Mouse (Mus musculus) stomach, postnatal 0 days (tissue): ENCODE measurements at regions not wholly inside any gene's neighbourhood (a gene's known extent, or its start where the extent isn't known, plus 50 kb on each side); places are given as distances from the start of the nearest gene placed in this dataset.
"Not testable (repeated sequence)": the region's sequence is repeated elsewhere in the genome, so short reads cannot be mapped to it uniquely, and the experiment has no call there.

Experiments
- ATAC-seq: fragments of 200-750 bp; cut with Nextera tagmentation; 2 replicates; pipeline ENCODE4 v1.8.0; 2017; ENCODE audit not compliant: low FRiP score, low TSS enrichment
- DNase-seq: peaks from one replicate; pipeline ENCODE4 v3.0.0-alpha.2; 2016; ENCODE audit warnings: low spot score
- H3K27ac ChIP-seq: fragments of 300-500 bp; sonication (generic); replicated peaks from 2 replicates; pipeline ENCODE4 v1.5.1; 2014; ENCODE audit warnings: mild to moderate bottlenecking, control low read depth
- H3K27me3 ChIP-seq: fragments of 300-500 bp; sonication (generic); 2 replicates; pipeline ENCODE4 v1.6.1; 2014; ENCODE audit warnings: low read length; ENCODE audit not compliant: control insufficient read depth, insufficient read depth
- H3K36me3 ChIP-seq: fragments of 300-500 bp; sonication (generic); 2 replicates; pipeline ENCODE4 v1.6.1; 2014; ENCODE audit warnings: low read length, mixed read lengths; ENCODE audit not compliant: control insufficient read depth, insufficient read depth
- H3K4me1 ChIP-seq: fragments of 300-500 bp; sonication (generic); replicated peaks from 2 replicates; pipeline ENCODE4 v1.6.1; 2014; ENCODE audit warnings: antibody characterized with exemption; ENCODE audit not compliant: control insufficient read depth, insufficient read depth
- H3K4me2 ChIP-seq: fragments of 300-500 bp; sonication (generic); replicated peaks from 2 replicates; pipeline ENCODE4 v1.6.1; 2014; ENCODE audit warnings: low read depth, mild to moderate bottlenecking, control low read depth, moderate library complexity
- H3K4me3 ChIP-seq: fragments of 300-500 bp; sonication (generic); 2 replicates; pipeline ENCODE4 v1.5.1; 2014; ENCODE audit warnings: low read depth, low read length, control low read depth
- H3K9ac ChIP-seq: fragments of 300-500 bp; sonication (generic); 2 replicates; pipeline ENCODE4 v1.6.1; 2014; ENCODE audit warnings: mild to moderate bottlenecking, low read length, control low read depth, mixed read lengths
- H3K9me3 ChIP-seq: fragments of 300-500 bp; sonication (generic); 2 replicates; pipeline ENCODE4 v1.6.1; 2016; ENCODE audit warnings: low read length; ENCODE audit not compliant: control insufficient read depth
- CTCF ChIP-seq: IDR thresholded peaks from 2 replicates; pipeline ENCODE4 v1.5.1; 2016; ENCODE audit warnings: antibody characterized with exemption, low read depth, mild to moderate bottlenecking, moderate library complexity
- EP300 ChIP-seq: optimal IDR thresholded peaks from 2 replicates; pipeline ENCODE3; 2016; ENCODE audit warnings: antibody characterized with exemption
- WGBS: fragments of 180-500 bp; shearing (Covaris S2); extraction: QIAGEN DNeasy Blood & Tissue Kit; methylation state at CpG from one replicate; pipeline ENCODE4 v1.1.7; 2014; 5-methylcytosine and 5-hydroxymethylcytosine counted together

- DNase-seq (no peak), ATAC-seq (no peak)
- no peak overlapping the region for H3K27ac ChIP-seq
- H3K9ac ChIP-seq: no peak overlapping the region
- 56% methylated on average over 4 of the region's 4 CpGs for WGBS
- no peaks in the 10 kb centered on the region for H3K27me3 ChIP-seq
- no peak overlapping the region for H3K4me2 ChIP-seq
- H3K4me3 ChIP-seq: no peak overlapping the region
- no peak for TF ChIP-seq CTCF
- H3K9me3 ChIP-seq: no peaks in the 10 kb centered on the region
- H3K4me1 ChIP-seq: no peaks in the 10 kb centered on the region
- H3K36me3 ChIP-seq: no peaks in the 10 kb centered on the region
Observed at GRCm38 (mm10) chr4:143036704-143037103, 176.1 kb downstream of the Prdm2 start.

- H3K27me3 ChIP-seq, H3K27ac ChIP-seq, DNase-seq, H3K4me1 ChIP-seq, H3K9me3 ChIP-seq, H3K4me3 ChIP-seq, H3K4me2 ChIP-seq, ATAC-seq, H3K9ac ChIP-seq, H3K36me3 ChIP-seq: not testable (repeated sequence)
- 75% methylated on average over 2 of the region's 2 CpGs for WGBS
Observed at GRCm38 (mm10) chr4:143035089-143035488, 177.7 kb downstream of the Prdm2 start.

- H3K27ac ChIP-seq: not testable (repeated sequence)
Observed at GRCm38 (mm10) chr4:143034324-143034723, 178.5 kb downstream of the Prdm2 start.

GRCm38 (mm10) chr4:143029813-143030212 lies 183.0 kb downstream of the Prdm2 start:
- not testable (repeated sequence) for H3K27ac ChIP-seq, H3K4me2 ChIP-seq, ATAC-seq, H3K4me1 ChIP-seq, H3K36me3 ChIP-seq, H3K4me3 ChIP-seq, H3K9ac ChIP-seq, DNase-seq, H3K9me3 ChIP-seq, H3K27me3 ChIP-seq
- 66% methylated on average over 4 of the region's 4 CpGs for WGBS
- TF ChIP-seq CTCF: peak; percentile 21; the same call in 1 of the 2 replicates

More at GRCm38 (mm10) chr4:143034324-143034723, 178.5 kb downstream of the Prdm2 start:
- not testable (repeated sequence) for H3K4me1 ChIP-seq, H3K36me3 ChIP-seq, H3K4me3 ChIP-seq, DNase-seq, ATAC-seq, H3K9me3 ChIP-seq, H3K27me3 ChIP-seq, H3K9ac ChIP-seq, H3K4me2 ChIP-seq
- 77% methylated on average over 2 of the region's 2 CpGs for WGBS

GRCm38 (mm10) chr4:143027292-143027691 lies 185.5 kb downstream of the Prdm2 start:
- no peak overlapping the region for H3K27ac ChIP-seq
- no peaks in the 10 kb centered on the region for H3K9me3 ChIP-seq
- H3K4me2 ChIP-seq: no peak overlapping the region
- ATAC-seq: 0 out of 2 replicates have a peak, but pooled peaks have one; percentile 29
- no peak overlapping the region for H3K4me3 ChIP-seq
- H3K36me3 ChIP-seq: no peaks in the 10 kb centered on the region
- no peak overlapping the region for H3K9ac ChIP-seq
- no peaks in the 10 kb centered on the region for H3K4me1 ChIP-seq
- 8% methylated on average over 5 of the region's 5 CpGs for WGBS
- DNase-seq: peak; percentile 55
- TF ChIP-seq EP300: no peak
- TF ChIP-seq CTCF: peak; percentile 95
- H3K27me3 ChIP-seq: no peaks in the 10 kb centered on the region

- TF ChIP-seq EP300 (no peak), CTCF (peak; percentile 91)
- DNase-seq: peak; percentile 59
- Histone ChIP-seq H3K9me3 (no peaks in the 10 kb centered on the region), H3K9ac (no peak overlapping the region), H3K27me3 (no peaks in the 10 kb centered on the region), H3K4me1 (no peaks in the 10 kb centered on the region), H3K27ac (no peak overlapping the region), H3K4me3 (no peak overlapping the region), H3K4me2 (no peak overlapping the region), H3K36me3 (no peaks in the 10 kb centered on the region)
- peak; percentile 45; the same call in 1 of the 2 replicates for ATAC-seq
- 47% methylated on average over 10 of the region's 10 CpGs for WGBS
Observed at GRCm38 (mm10) chr4:143021242-143021881, 191.4 kb downstream of the Prdm2 start.
